Mouse (Mus musculus): ENCODE results near the gene Rusc2. TPM values are rescaled to one million over a fixed set of nuclear protein-coding genes. Genes with fewer than 3 reads are reported as not detected.
A peak's percentile ranks its signal among the peaks of the same experiment; 100 is the strongest.

Gene Rusc2
- 11.8 and 13.0 TPM in 2 replicates for polyA plus RNA-seq (2015; fragmentation: Nextera tagmentation; extraction: Ambion mirVana)

- WGBS: under 1% methylated on average over 62 of the region's 63 CpGs
- no peaks in the 10 kb centered on the region for H3K9me3 ChIP-seq (ENCODE audit: control insufficient read depth, low read length)
Measured at GRCm38 (mm10) chr4:43381408-43382154, at the start of gene Rusc2. Rusc2 (plus strand) TSS chr4:43381979.

GRCm38 (mm10) chr4:43334771-43335170 is 47.0 kb upstream of the Rusc2 start:
- Histone ChIP-seq H3K27ac (ENCODE audit: low read length) (no peak overlapping the region), H3K4me3 (ENCODE audit: low read length) (no peak overlapping the region), H3K9me3 (ENCODE audit: control insufficient read depth, low read length) (peaks cover 3% of the 10 kb centered on the region), H3K4me1 (ENCODE audit: control insufficient read depth, insufficient read depth, low read length) (0 out of 2 replicates have a peak, but pooled peaks cover 4% of the 10 kb centered on the region), H3K27me3 (replicated peaks; ENCODE audit: control insufficient read depth, insufficient read depth, low read length) (no peaks in the 10 kb centered on the region), H3K9ac (ENCODE audit: low read depth, low read length) (no peak overlapping the region), H3K36me3 (ENCODE audit: control insufficient read depth, insufficient read depth, low read length) (no peaks in the 10 kb centered on the region), H3K4me2 (ENCODE audit: low read depth, low read length) (no peak overlapping the region)
- 71% methylated on average over 2 of the region's 2 CpGs for WGBS
- no peak for ATAC-seq

More at GRCm38 (mm10) chr4:43381408-43382154, at the start of gene Rusc2:
- ATAC-seq: peak; percentile 93
- peak within 1 kb of the TSS; percentile 84 for H3K27ac ChIP-seq (ENCODE audit: low read length)
- H3K36me3 ChIP-seq (ENCODE audit: control insufficient read depth, insufficient read depth, low read length): no peaks in the 10 kb centered on the region
- H3K9ac ChIP-seq (ENCODE audit: low read depth, low read length): peak within 1 kb of the TSS; percentile 92
- H3K27me3 ChIP-seq (replicated peaks; ENCODE audit: control insufficient read depth, insufficient read depth, low read length): no peaks in the 10 kb centered on the region
- H3K4me3 ChIP-seq (ENCODE audit: low read length): peak within 1 kb of the TSS; percentile 77
- H3K4me2 ChIP-seq (ENCODE audit: low read depth, low read length): peak within 1 kb of the TSS; percentile 81
- peaks cover 22% of the 10 kb centered on the region for H3K4me1 ChIP-seq (ENCODE audit: control insufficient read depth, insufficient read depth, low read length)

DNA sequence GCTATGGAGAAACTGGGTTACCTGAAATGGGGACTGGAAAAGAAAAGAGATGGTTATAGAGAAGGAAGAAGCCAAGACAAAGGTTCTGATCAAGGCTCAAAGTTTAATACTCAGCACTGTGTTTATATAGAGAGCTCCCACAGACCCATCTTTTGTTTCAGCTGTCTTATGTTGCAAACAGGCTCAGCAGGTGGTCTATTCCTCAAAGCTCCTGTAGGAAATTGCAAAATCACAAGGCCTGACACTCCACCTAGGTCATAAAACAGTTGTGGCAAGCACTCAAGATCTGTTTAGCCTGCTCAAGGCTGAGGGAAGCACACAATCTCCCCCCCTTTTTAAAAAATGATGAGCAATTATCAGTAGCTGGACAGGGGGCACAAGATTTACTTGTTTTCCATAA is 45.6 kb upstream of the Rusc2 start:
- H3K4me3 ChIP-seq (ENCODE audit: low read length): no peak overlapping the region
- H3K27me3 ChIP-seq (replicated peaks; ENCODE audit: control insufficient read depth, insufficient read depth, low read length): no peaks in the 10 kb centered on the region
- no peaks in the 10 kb centered on the region for H3K36me3 ChIP-seq (ENCODE audit: control insufficient read depth, insufficient read depth, low read length)
- peaks cover 3% of the 10 kb centered on the region for H3K9me3 ChIP-seq (ENCODE audit: control insufficient read depth, low read length)
- H3K4me1 ChIP-seq (ENCODE audit: control insufficient read depth, insufficient read depth, low read length): 0 out of 2 replicates have a peak, but pooled peaks cover 6% of the 10 kb centered on the region
- no peak overlapping the region for H3K27ac ChIP-seq (ENCODE audit: low read length)
- no peak for ATAC-seq
- H3K9ac ChIP-seq (ENCODE audit: low read depth, low read length): no peak overlapping the region
- no peak overlapping the region for H3K4me2 ChIP-seq (ENCODE audit: low read depth, low read length)

DNA sequence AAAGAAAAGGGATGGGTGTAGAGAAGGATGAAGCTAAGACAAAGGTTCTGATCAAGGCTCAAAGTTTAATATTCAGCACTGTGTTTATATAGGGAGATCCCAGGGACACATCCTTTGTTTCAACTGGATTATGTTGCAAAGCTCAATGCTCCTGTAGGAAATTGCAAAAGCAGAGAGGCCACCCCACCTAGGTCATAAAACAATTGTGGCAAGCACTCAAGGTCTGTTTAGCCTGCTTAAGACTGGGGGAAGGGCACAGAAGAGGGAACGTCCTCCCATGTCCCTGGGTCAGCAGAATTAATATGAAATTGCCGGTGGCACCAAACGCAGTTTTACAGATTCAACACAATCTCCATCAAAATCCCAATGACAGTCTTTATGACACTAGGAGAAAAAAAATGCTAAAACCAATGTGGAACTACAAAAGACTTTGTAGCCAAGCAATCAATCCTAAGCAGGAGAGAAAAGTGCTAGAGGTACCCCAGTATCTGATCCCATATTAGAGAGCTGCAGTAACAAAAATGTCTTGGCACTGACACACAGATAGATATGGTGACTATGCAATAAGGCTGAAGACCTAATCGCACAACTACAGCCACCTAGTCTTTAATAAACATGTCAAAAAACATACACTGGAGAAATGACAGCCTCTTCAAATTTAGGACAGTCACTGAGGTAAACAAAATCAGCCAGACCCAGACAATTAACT is 41.5 kb upstream of the Rusc2 start:
- Histone ChIP-seq H3K9me3 (ENCODE audit: control insufficient read depth, low read length) (peaks cover 3% of the 10 kb centered on the region), H3K4me3 (ENCODE audit: low read length) (peak overlapping the region; percentile 37), H3K4me2 (ENCODE audit: low read depth, low read length) (peak overlapping the region; percentile 38), H3K27me3 (replicated peaks; ENCODE audit: control insufficient read depth, insufficient read depth, low read length) (no peaks in the 10 kb centered on the region), H3K9ac (ENCODE audit: low read depth, low read length) (0 out of 2 replicates have a peak overlapping the region, but pooled peaks have one; percentile 17), H3K27ac (ENCODE audit: low read length) (peak overlapping the region; percentile 78), H3K36me3 (ENCODE audit: control insufficient read depth, insufficient read depth, low read length) (no peaks in the 10 kb centered on the region), H3K4me1 (ENCODE audit: control insufficient read depth, insufficient read depth, low read length) (0 out of 2 replicates have a peak, but pooled peaks cover 4% of the 10 kb centered on the region)
- WGBS: 35% methylated on average over 4 of the region's 4 CpGs
- ATAC-seq: peak; percentile 92

DNA sequence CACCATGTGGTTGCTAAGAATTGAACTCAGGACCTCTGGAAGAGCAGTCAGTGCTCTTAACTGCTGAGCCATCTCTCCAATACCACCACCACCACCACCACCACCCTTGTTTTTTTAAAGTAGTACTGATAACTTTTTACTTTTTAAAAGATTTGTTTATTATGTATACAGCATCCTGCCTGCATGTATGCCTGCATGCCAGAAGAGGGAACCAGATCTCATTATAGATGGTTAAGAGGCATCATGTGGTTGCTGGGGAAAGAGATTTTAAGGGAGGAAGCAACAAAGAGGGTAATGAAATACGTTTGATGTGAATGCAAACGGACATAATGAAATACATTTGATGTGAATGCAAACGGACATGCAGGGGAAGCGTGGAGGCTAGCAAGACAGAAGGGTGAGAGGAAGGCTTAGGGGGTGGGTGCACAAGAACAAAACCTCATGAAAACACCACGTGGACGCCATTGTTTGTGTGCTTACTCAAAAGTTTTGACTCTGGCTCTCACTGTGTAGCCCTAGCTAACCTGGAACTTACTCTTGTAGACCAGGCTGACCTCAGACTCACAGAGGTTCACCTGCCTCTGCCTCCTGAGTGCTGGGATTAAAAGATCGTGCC is 40.4 kb upstream of the Rusc2 start:
- Histone ChIP-seq H3K4me1 (ENCODE audit: control insufficient read depth, insufficient read depth, low read length) (0 out of 2 replicates have a peak, but pooled peaks cover 4% of the 10 kb centered on the region), H3K4me3 (ENCODE audit: low read length) (no peak overlapping the region), H3K9me3 (ENCODE audit: control insufficient read depth, low read length) (peaks cover 3% of the 10 kb centered on the region), H3K4me2 (ENCODE audit: low read depth, low read length) (no peak overlapping the region), H3K27ac (ENCODE audit: low read length) (no peak overlapping the region), H3K27me3 (replicated peaks; ENCODE audit: control insufficient read depth, insufficient read depth, low read length) (no peaks in the 10 kb centered on the region), H3K36me3 (ENCODE audit: control insufficient read depth, insufficient read depth, low read length) (no peaks in the 10 kb centered on the region), H3K9ac (ENCODE audit: low read depth, low read length) (no peak overlapping the region)
- ATAC-seq: no peak
- 81% methylated on average over 7 of the region's 7 CpGs for WGBS

DNA sequence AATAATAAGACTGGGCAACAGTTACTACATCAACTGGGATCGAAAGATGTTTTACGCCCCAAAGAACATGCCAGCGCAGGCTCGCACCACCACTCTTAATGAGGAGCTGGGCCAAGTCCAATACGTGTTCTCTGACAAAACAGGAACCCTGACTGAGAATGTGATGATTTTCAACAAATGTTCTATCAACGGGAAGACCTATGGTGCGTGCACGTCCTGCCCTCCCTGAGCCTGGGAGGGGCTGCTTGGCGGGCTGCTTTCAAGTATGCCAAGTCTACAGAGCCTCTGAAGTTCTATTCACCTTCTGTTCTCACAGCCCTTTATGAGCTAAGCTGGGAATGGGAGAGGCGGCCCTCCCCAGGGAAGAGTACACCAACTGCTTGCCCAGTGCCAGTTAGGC is 39.3 kb upstream of the Rusc2 start:
- Histone ChIP-seq H3K4me3 (ENCODE audit: low read length) (no peak overlapping the region), H3K36me3 (ENCODE audit: control insufficient read depth, insufficient read depth, low read length) (no peaks in the 10 kb centered on the region), H3K27ac (ENCODE audit: low read length) (no peak overlapping the region), H3K9ac (ENCODE audit: low read depth, low read length) (no peak overlapping the region), H3K27me3 (replicated peaks; ENCODE audit: control insufficient read depth, insufficient read depth, low read length) (no peaks in the 10 kb centered on the region), H3K4me1 (ENCODE audit: control insufficient read depth, insufficient read depth, low read length) (0 out of 2 replicates have a peak, but pooled peaks cover 4% of the 10 kb centered on the region), H3K4me2 (ENCODE audit: low read depth, low read length) (no peak overlapping the region), H3K9me3 (ENCODE audit: control insufficient read depth, low read length) (no peaks in the 10 kb centered on the region)
- ATAC-seq: no peak
- WGBS: 91% methylated on average over 10 of the region's 10 CpGs

DNA sequence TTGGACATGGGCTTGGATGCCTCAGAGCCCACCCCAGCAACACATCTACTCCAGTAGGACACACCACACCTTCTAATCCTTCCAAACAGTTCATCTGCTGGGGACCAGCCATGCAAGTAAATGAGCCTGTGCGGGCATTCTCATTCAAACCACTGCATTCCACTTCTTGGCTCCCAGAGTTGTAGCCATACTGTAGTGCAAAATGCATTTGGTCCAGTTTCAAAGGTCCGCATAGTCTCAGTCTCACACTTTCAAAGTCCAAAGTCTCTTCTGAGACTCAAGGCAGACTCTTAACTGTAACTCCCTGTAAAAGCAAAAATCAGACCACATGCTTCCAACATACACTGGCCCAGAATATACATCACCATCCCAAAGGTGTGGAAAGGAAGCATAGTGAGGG is 36.8 kb upstream of the Rusc2 start:
- Histone ChIP-seq H3K4me2 (ENCODE audit: low read depth, low read length) (no peak overlapping the region; the same call in 1 of the 2 replicates), H3K27me3 (replicated peaks; ENCODE audit: control insufficient read depth, insufficient read depth, low read length) (no peaks in the 10 kb centered on the region), H3K36me3 (ENCODE audit: control insufficient read depth, insufficient read depth, low read length) (no peaks in the 10 kb centered on the region), H3K4me3 (ENCODE audit: low read length) (no peak overlapping the region), H3K9ac (ENCODE audit: low read depth, low read length) (no peak overlapping the region), H3K4me1 (ENCODE audit: control insufficient read depth, insufficient read depth, low read length) (no peaks in the 10 kb centered on the region), H3K27ac (ENCODE audit: low read length) (peak overlapping the region; percentile 64; the same call in 1 of the 2 replicates), H3K9me3 (ENCODE audit: control insufficient read depth, low read length) (no peaks in the 10 kb centered on the region)
- WGBS: 73% methylated on average over 2 of the region's 2 CpGs
- ATAC-seq: peak; percentile 54

GRCm38 (mm10) chr4:43349206-43349605 is 32.6 kb upstream of the Rusc2 start:
- Histone ChIP-seq H3K4me3 (ENCODE audit: low read length) (no peak overlapping the region), H3K27me3 (replicated peaks; ENCODE audit: control insufficient read depth, insufficient read depth, low read length) (no peaks in the 10 kb centered on the region), H3K36me3 (ENCODE audit: control insufficient read depth, insufficient read depth, low read length) (no peaks in the 10 kb centered on the region), H3K9me3 (ENCODE audit: control insufficient read depth, low read length) (no peaks in the 10 kb centered on the region), H3K27ac (ENCODE audit: low read length) (no peak overlapping the region), H3K9ac (ENCODE audit: low read depth, low read length) (no peak overlapping the region), H3K4me2 (ENCODE audit: low read depth, low read length) (no peak overlapping the region), H3K4me1 (ENCODE audit: control insufficient read depth, insufficient read depth, low read length) (no peaks in the 10 kb centered on the region)
- WGBS: 85% methylated on average over 5 of the region's 5 CpGs
- ATAC-seq: no peak

DNA sequence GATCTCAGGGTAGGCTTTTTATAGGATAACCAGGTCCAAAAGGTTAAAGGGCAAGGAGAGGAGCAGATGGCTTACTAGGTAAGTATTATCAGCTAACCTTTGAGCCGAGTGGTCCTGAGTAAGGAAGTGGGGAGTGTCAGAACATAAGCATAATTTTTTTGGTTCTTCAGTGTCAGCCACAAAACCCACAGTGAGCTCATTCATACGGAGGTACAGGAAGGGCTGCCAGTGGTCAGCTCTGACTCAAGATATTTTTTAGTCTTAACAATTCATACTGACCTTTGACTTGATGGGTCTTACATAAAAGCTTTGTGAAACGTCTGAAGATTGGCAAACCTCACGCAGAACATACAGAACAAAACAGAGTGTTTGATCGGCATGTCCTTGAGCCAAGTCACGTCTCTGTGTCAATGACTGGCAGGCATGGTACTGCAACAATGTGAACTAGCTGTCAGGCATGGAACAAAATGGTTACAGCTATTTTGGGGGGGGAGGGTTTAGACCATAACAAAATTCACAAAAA is 31.7 kb upstream of the Rusc2 start:
- no peaks in the 10 kb centered on the region for H3K36me3 ChIP-seq (ENCODE audit: control insufficient read depth, insufficient read depth, low read length)
- H3K4me2 ChIP-seq (ENCODE audit: low read depth, low read length): no peak overlapping the region
- no peaks in the 10 kb centered on the region for H3K27me3 ChIP-seq (replicated peaks; ENCODE audit: control insufficient read depth, insufficient read depth, low read length)
- no peak for ATAC-seq
- no peaks in the 10 kb centered on the region for H3K4me1 ChIP-seq (ENCODE audit: control insufficient read depth, insufficient read depth, low read length)
- no peaks in the 10 kb centered on the region for H3K9me3 ChIP-seq (ENCODE audit: control insufficient read depth, low read length)
- H3K9ac ChIP-seq (ENCODE audit: low read depth, low read length): no peak overlapping the region
- no peak overlapping the region for H3K27ac ChIP-seq (ENCODE audit: low read length)
- WGBS: 66% methylated on average over 6 of the region's 6 CpGs
- no peak overlapping the region for H3K4me3 ChIP-seq (ENCODE audit: low read length)

All from intestine, embryonic 16.5 days (tissue).